Mouse (Mus musculus) embryonic facial prominence, embryonic 12.5 days (tissue): ENCODE data around the gene Wnt7a. TPM values are rescaled to one million over a fixed set of nuclear protein-coding genes. Genes with fewer than 3 reads are reported as not detected.

Source experiments
- ATAC-seq: fragments of 200-750 bp; cut with Nextera tagmentation; 2 replicates; pipeline ENCODE4 v1.8.0; 2017; ENCODE audit not compliant: insufficient number of reproducible peaks, insufficient read depth, low FRiP score, low TSS enrichment
- H3K27ac ChIP-seq: fragments of 300-500 bp; sonication (generic); 2 replicates; pipeline ENCODE4 v1.5.1; 2016; ENCODE audit warnings: mild to moderate bottlenecking
- H3K27me3 ChIP-seq: fragments of 300-500 bp; sonication (generic); 2 replicates; pipeline ENCODE4 v1.6.1; 2016; ENCODE audit warnings: mild to moderate bottlenecking, moderate library complexity
- H3K36me3 ChIP-seq: fragments of 300-500 bp; sonication (generic); 2 replicates; pipeline ENCODE4 v1.6.1; 2016; ENCODE audit warnings: mild to moderate bottlenecking
- H3K4me1 ChIP-seq: fragments of 300-500 bp; sonication (generic); 2 replicates; pipeline ENCODE4 v1.6.1; 2016
- H3K4me2 ChIP-seq: fragments of 300-500 bp; sonication (generic); replicated peaks from 2 replicates; pipeline ENCODE4 v1.6.1; 2016; ENCODE audit warnings: mild to moderate bottlenecking, moderate library complexity
- H3K4me3 ChIP-seq: fragments of 300-500 bp; sonication (generic); 2 replicates; pipeline ENCODE4 v1.5.1; 2016; ENCODE audit warnings: mild to moderate bottlenecking
- H3K9ac ChIP-seq: fragments of 300-500 bp; sonication (generic); 2 replicates; pipeline ENCODE4 v1.6.1; 2016; ENCODE audit warnings: mild to moderate bottlenecking, moderate library complexity
- H3K9me3 ChIP-seq: fragments of 300-500 bp; sonication (generic); 2 replicates; pipeline ENCODE4 v1.6.1; 2016; ENCODE audit warnings: mild to moderate bottlenecking, moderate library complexity
- WGBS: fragments of 180-500 bp; shearing (Covaris S2); methylation state at CpG from one replicate; pipeline ENCODE4 v1.1.7; 2016; 5-methylcytosine and 5-hydroxymethylcytosine counted together
- polyA plus RNA-seq: library from polyadenylated mRNA; unstranded; fragments of >200 nt; fragmentation: Nextera tagmentation; extraction: Ambion mirVana; gene quantifications from 2 replicates; pipeline ENCODE4 v1.2.1, GENCODE M21; 2016

Gene Wnt7a
- polyA plus RNA-seq, 1 experiment from 2014 or later = 1.6 TPM

DNA sequence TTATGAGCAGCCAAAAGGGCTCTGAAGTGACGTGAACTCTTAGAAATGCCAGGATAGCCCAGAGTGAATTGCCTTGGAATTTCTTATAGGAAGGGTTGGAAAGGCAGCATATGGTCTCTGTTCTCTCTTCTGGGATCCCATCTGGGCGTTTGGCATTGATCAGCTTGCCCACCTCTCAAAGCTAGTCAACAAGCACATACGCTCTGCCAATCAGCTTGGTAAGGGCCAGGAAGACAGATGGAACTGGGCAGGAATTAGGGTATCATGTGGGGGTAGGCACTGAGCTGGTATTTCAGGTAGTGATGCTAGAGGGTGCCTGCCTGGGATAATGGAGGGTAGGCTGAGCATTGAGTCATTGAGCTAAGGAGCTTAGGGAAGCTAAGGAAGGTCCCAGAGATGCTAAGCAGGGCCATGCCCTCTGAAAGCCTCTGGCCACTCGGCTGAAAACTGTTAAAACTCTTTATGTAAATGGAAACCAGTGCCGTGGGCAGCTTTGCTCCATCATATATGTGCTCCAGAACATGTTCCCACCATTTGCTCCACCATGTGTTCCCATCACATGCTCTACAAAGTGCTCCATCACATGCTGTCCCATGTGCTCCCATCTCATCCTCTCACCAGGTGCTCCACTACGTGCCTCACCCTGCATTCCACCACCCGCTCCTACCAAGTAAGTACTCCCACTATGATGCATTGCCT lies 51.3 kb downstream of the Wnt7a start:
- Histone ChIP-seq H3K27ac (no peak overlapping the region), H3K4me3 (no peak overlapping the region), H3K36me3 (no peaks in the 10 kb centered on the region), H3K27me3 (no peaks in the 10 kb centered on the region), H3K4me2 (no peak overlapping the region), H3K4me1 (no peaks in the 10 kb centered on the region), H3K9ac (no peak overlapping the region), H3K9me3 (no peaks in the 10 kb centered on the region)
- ATAC-seq = no peak
- WGBS = 79% methylated on average over 7 of the region's 7 CpGs

DNA sequence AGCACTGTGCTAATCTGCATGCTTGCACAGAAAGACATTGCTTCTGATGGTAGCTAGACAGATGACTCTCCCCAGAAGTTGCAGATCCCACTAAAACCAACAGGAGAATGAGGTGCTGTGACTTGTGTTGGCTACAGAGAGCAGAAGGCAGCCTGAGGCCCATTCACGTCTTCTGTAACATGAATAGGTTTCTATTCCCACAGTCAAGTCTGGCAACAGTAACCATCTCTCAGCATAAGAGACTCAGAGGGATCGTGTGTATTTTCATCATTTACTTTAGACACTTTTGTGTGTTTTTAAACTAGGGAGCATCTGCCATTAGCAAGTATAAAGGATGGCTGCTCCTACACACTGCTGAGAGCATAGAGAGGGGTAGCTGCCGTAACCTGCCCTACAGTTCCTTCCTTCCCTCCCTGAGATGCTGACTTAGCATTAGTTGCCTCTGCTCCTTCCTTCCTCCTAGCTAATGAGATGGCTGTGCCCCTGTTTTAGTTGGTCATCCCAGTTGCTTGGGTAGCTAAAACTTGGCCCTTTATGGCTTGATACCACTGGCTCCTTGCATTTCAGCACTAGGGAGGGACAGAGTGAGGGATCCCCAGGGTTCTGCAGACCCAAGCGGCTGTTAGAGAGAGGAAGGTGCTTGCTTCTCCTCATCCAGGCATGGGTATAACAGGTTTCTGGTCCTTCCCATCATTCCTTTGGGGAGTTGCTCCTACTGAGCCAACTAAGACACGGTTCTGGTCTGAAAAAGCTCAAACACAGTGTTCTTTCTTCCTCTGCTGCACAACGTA lies 52.1 kb downstream of the Wnt7a start:
- Histone ChIP-seq H3K27me3 (no peaks in the 10 kb centered on the region), H3K9me3 (no peaks in the 10 kb centered on the region), H3K4me1 (no peaks in the 10 kb centered on the region), H3K4me3 (no peak overlapping the region), H3K36me3 (no peaks in the 10 kb centered on the region), H3K9ac (no peak overlapping the region), H3K4me2 (no peak overlapping the region), H3K27ac (no peak overlapping the region)
- 79% methylated on average over 6 of the region's 6 CpGs for WGBS
- ATAC-seq = no peak

DNA sequence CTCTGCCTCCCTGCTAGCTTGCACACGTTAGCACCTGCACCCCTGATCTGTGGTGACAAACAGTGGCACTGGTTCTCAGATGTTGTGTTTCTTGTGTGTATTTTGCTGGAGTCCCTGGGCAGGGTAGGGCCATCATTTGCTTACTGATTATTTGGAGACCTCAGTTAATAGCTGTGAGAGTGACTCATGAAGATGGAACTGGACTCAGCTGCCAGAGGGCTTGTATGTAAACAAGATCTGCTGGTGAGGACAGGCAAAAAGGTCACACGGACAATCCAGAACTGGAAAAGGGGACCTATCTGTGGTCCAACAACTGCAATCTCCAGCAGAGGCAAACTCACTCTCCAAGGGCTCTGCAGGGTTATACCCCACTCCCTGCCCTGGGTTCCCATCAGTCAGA lies 52.8 kb downstream of the Wnt7a start:
- H3K36me3 ChIP-seq = no peaks in the 10 kb centered on the region
- H3K9ac ChIP-seq = no peak overlapping the region
- H3K4me1 ChIP-seq = no peaks in the 10 kb centered on the region
- H3K27me3 ChIP-seq = no peaks in the 10 kb centered on the region
- no peak for ATAC-seq
- WGBS = 70% methylated on average over 2 of the region's 2 CpGs
- H3K27ac ChIP-seq = no peak overlapping the region
- no peaks in the 10 kb centered on the region for H3K9me3 ChIP-seq
- H3K4me2 ChIP-seq = no peak overlapping the region
- H3K4me3 ChIP-seq = no peak overlapping the region

DNA sequence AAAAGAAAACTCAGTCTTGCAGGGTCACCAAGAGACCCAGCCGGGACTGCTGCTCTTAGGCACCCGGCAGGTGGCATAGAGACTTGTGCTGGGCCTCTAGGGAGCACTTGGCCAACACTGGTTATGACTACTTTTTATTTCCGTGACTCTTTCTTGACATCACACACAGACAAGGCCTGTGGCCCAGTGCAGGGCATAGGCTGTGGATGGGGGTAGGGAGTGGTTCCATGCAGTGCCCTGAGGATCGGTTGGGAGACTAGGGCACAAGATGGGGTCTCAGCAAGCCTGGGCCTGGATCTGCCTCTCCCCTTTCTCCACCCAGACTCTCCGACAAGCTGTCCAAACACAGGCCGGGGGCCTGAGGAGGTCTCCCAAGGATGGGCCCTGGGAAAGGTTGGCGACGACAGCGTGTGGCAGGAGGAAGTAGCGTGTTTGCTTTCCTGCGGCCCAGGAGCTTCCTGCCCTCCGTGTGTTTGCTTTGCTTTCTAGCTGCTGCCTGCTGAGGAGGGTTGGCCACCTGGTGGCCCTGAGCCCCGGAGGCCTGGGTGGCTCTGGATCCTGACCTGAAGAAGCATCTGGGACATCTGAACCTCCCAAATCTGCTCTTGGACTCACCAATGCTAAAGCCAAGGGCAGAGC lies 53.8 kb downstream of the Wnt7a start:
- Histone ChIP-seq H3K27ac (no peak overlapping the region), H3K36me3 (no peaks in the 10 kb centered on the region), H3K4me1 (no peaks in the 10 kb centered on the region), H3K4me3 (no peak overlapping the region), H3K9ac (no peak overlapping the region), H3K27me3 (no peaks in the 10 kb centered on the region), H3K4me2 (no peak overlapping the region), H3K9me3 (no peaks in the 10 kb centered on the region)
- 54% methylated on average over 13 of the region's 13 CpGs for whole genome bisulfite sequencing
- ATAC-seq = no peak

DNA sequence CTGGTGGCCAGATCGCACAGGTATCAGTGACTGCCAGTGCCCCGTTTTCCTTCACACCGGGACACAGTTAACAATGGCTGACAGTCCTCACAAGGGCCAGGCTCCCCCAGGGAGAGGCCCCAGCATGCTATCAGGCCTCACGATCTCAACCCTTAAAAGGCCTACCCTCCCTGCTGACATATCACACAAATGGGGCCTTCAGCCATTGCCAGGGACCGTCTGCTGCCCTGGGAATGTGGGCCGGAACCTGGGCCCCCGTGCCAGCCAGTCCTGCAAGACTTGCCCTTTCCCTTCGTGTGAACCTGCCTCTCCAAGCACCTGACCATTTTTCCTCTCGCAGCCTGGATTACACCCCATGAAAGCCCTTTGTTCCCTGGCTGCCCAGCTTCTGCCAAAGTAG lies 61.5 kb downstream of the Wnt7a start:
- Histone ChIP-seq H3K4me3 (no peak overlapping the region), H3K4me1 (peaks cover 12% of the 10 kb centered on the region; the same call in 1 of the 2 replicates), H3K9ac (no peak overlapping the region), H3K36me3 (no peaks in the 10 kb centered on the region), H3K9me3 (no peaks in the 10 kb centered on the region), H3K27me3 (peaks cover 3% of the 10 kb centered on the region; the same call in 1 of the 2 replicates), H3K27ac (no peak overlapping the region), H3K4me2 (no peak overlapping the region)
- ATAC-seq = no peak
- 41% methylated on average over 9 of the region's 9 CpGs for WGBS

DNA sequence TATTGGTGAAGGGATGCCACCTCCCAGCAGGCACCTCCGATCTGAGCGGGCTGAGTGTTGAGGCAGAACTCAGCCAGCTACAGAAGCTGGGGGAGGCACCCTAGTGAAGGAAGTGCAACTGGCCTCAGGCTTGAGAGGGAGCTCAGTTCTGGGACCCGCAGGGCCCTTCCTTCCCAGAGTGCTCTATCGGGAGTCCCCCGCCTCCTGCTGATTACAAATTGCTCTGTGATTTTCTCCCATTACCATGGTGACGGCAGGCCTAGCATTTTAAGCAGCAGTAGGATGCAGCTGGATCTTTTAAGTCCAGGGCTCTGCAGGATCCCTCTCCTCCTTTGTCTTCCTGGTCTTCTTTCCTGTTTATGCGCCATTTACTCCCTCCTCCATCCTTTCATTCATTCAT lies 63.4 kb downstream of the Wnt7a start:
- H3K4me1 ChIP-seq = peaks cover 12% of the 10 kb centered on the region; the same call in 1 of the 2 replicates
- no peaks in the 10 kb centered on the region for H3K36me3 ChIP-seq
- no peaks in the 10 kb centered on the region for H3K9me3 ChIP-seq
- H3K27me3 ChIP-seq = peaks cover 3% of the 10 kb centered on the region; the same call in 1 of the 2 replicates
- WGBS = 21% methylated on average over 7 of the region's 7 CpGs
- no peak for ATAC-seq
- no peak overlapping the region for H3K4me3 ChIP-seq
- no peak overlapping the region for H3K4me2 ChIP-seq
- no peak overlapping the region for H3K9ac ChIP-seq
- H3K27ac ChIP-seq = no peak overlapping the region

DNA sequence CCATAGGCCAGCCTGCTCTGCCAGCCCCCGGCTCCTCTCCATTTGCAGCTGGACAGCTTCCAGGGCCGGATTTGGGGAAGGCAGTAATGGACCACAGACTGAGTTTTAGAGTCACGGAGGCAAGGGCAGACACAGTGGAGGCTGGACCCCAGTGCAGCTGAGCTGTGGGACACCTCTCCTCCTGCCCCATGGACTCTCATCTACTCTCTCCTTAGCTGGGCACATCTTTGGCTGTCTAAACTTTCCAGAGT lies 64.3 kb downstream of the Wnt7a start:
- ATAC-seq = no peak
- H3K4me2 ChIP-seq = no peak overlapping the region
- peaks cover 12% of the 10 kb centered on the region; the same call in 1 of the 2 replicates for H3K4me1 ChIP-seq
- no peaks in the 10 kb centered on the region for H3K36me3 ChIP-seq
- H3K9me3 ChIP-seq = no peaks in the 10 kb centered on the region
- H3K4me3 ChIP-seq = no peak overlapping the region
- H3K27me3 ChIP-seq = peaks cover 3% of the 10 kb centered on the region; the same call in 1 of the 2 replicates
- H3K9ac ChIP-seq = no peak overlapping the region
- no peak overlapping the region for H3K27ac ChIP-seq
- WGBS = 22% methylated on average over 3 of the region's 3 CpGs

DNA sequence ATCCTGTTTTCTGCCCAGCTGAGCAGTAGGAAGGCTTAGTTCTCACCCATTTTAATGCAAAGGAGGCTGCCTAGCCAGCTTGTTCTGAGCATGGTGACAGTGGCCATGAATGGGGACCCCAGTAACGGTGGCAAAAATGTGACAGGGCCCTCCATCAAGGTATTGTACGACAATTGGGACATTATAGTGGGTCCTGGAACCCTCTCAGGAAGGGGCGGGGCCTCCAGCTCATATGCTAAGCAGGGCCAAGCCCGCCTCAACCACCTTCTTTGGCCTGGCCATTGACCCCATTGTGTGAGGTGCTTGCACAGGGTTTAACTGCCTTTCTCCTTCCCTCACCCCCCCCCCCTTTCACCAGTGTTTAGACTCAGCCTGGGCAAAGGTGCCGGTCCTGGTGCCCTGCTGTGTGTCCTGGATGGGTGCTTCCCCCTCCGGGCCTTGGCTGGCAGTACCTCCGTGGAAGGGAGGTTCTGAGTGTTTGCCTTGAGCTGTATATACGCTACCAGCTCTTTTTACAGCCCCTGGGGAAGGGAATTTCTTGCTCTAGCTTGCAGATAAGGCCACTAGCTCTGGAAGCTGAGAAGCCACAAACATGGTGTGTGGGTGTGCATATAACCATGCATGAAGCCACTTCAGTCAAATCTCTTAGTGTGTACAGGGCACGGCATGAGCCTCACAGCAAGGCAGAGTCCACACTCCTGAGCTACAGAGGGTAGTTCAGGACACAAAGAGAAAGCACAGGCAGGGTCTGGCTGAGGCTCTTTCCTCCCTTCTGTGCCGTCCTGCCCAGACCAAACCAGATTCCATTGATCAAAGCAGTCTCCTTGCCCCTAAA lies 64.9 kb downstream of the Wnt7a start:
- Histone ChIP-seq H3K36me3 (no peaks in the 10 kb centered on the region), H3K27me3 (peaks cover 3% of the 10 kb centered on the region; the same call in 1 of the 2 replicates), H3K27ac (no peak overlapping the region), H3K4me3 (no peak overlapping the region), H3K4me1 (peaks cover 12% of the 10 kb centered on the region; the same call in 1 of the 2 replicates), H3K9ac (no peak overlapping the region), H3K9me3 (no peaks in the 10 kb centered on the region), H3K4me2 (no peak overlapping the region)
- WGBS = 31% methylated on average over 10 of the region's 10 CpGs
- peak; percentile 14; the same call in 1 of the 2 replicates for ATAC-seq

DNA sequence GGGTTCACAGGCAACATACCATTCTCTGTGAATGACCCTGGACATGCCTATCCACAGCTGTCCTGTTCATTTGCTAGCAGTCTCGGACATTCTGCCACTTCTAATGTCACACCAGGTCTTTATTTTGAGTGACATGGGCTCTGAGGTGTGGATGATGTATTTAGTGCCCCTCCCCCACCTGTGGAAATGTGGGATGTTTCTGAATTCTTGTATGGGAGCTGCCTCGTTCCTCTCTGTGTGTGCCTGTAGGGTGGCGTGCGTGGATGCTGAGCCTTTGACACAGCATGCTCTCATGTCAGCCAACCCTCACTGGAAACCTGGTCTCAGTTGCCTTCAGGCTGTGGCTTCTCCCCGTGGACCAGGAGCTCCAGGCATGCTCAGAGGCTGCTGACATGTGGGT lies 66.1 kb downstream of the Wnt7a start:
- WGBS = 56% methylated on average over 5 of the region's 5 CpGs
- peaks cover 12% of the 10 kb centered on the region; the same call in 1 of the 2 replicates for H3K4me1 ChIP-seq
- H3K4me3 ChIP-seq = no peak overlapping the region
- no peak overlapping the region for H3K4me2 ChIP-seq
- peaks cover 3% of the 10 kb centered on the region; the same call in 1 of the 2 replicates for H3K27me3 ChIP-seq
- H3K9ac ChIP-seq = no peak overlapping the region
- ATAC-seq = no peak
- H3K9me3 ChIP-seq = no peaks in the 10 kb centered on the region
- H3K27ac ChIP-seq = no peak overlapping the region
- H3K36me3 ChIP-seq = no peaks in the 10 kb centered on the region

DNA sequence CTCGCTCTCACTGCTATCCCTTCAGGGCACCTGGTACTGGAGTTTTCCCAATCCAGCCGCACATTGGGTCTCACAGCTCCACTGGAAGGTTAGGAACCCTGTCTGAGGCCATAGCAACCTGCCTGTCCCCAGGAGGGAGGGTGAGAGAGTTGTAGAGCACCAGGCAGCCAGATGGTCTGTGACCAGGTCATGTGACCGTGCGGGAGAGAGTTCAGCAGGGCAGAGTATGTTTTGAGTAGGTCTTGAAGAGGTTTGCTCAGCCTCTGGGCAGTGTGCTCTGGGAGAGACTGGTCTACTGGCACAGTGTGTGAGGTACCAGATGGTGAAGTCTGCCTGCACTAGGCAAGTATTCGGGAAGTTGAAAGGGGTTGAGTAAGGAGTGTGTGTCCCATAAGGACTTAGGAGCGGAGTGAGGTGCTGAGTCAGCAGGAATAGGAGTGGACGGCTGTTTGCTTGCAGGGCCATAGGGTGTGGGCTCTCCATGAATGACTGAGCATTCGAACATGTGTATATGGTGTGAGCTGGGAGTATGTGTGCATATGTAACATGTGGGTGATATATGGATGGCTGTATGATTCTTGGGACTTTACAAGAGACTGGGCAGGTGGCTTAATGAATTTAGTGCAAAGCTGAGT lies 71.4 kb downstream of the Wnt7a start:
- no peak overlapping the region for H3K27ac ChIP-seq
- no peak for ATAC-seq

DNA sequence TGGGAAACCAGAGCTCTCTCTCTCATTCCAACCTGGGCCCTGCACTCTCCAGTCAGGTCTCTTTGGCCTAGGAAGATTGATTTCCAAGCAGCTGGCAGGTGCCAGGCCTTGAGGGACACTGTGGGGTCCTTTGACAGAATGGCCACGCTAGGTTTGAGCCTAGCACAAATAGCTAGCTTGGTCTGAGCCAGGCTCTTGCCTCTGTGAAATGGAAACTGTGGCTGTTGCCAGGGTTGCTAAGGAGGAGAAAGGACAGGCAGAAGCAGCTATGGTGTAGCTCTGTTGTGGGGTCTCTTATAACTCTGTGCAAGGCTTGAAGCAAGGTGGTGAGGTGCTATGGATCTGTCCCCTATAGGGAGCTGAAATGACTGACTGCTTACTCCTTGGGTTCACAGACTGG lies 75.7 kb downstream of the Wnt7a start:
- H3K4me1 ChIP-seq = peaks cover 9% of the 10 kb centered on the region; the same call in 1 of the 2 replicates
- ATAC-seq = no peak
- no peaks in the 10 kb centered on the region for H3K27me3 ChIP-seq
- H3K9ac ChIP-seq = no peak overlapping the region
- no peaks in the 10 kb centered on the region for H3K9me3 ChIP-seq
- no peak overlapping the region for H3K27ac ChIP-seq
- no peak overlapping the region for H3K4me3 ChIP-seq
- no peak overlapping the region for H3K4me2 ChIP-seq
- 54% methylated on average over 1 of the region's 1 CpGs for WGBS
- H3K36me3 ChIP-seq = no peaks in the 10 kb centered on the region

More for the DNA sequence above, 71.4 kb downstream of the Wnt7a start:
- H3K9ac ChIP-seq = no peak overlapping the region
- peaks cover 5% of the 10 kb centered on the region; the same call in 1 of the 2 replicates for H3K4me1 ChIP-seq
- no peak overlapping the region for H3K4me3 ChIP-seq
- no peaks in the 10 kb centered on the region for H3K9me3 ChIP-seq
- H3K36me3 ChIP-seq = no peaks in the 10 kb centered on the region
- no peaks in the 10 kb centered on the region; the same call in 1 of the 2 replicates for H3K27me3 ChIP-seq
- no peak overlapping the region for H3K4me2 ChIP-seq
- 70% methylated on average over 8 of the region's 8 CpGs for WGBS
